17 mouse cellular contexts compared by ENCODE assay signal in genomic region chr2:126887141-126887540, GRCm38 (mm10).
"Had no signal": no experiment of that assay in that cellular context is flagged by ENCODE, and none has a peak within 500 bp of the region (broad histone marks: within the 10 kb centered on the region; RNA-seq: fewer than 3 reads in every experiment).

No protein-coding gene starts in this region.

- DNase-seq: liver, embryonic 13.5 days; liver, postnatal 0 days; right cerebral cortex, postnatal 14 days; thymus, adult 2 months; thymus, postnatal 25 days; thymus, postnatal 4 days had no signal

- H3K36me3 ChIP-seq: liver, embryonic 13.5 days; liver, embryonic 15.5 days; lung, embryonic 15.5 days; midbrain, embryonic 13.5 days; midbrain, embryonic 15.5 days; stomach, embryonic 15.5 days had no signal

- H3K27ac ChIP-seq: liver, embryonic 13.5 days; liver, embryonic 15.5 days; lung, embryonic 15.5 days; macrophage; midbrain, embryonic 13.5 days; midbrain, embryonic 15.5 days; neural tube, embryonic 12.5 days; stomach, embryonic 15.5 days; stomach, postnatal 0 days had no signal

- H3K4me3 ChIP-seq: liver, embryonic 13.5 days; liver, embryonic 15.5 days; lung, embryonic 15.5 days; megakaryocyte, embryonic 14.5 days; midbrain, embryonic 13.5 days; midbrain, embryonic 15.5 days; neural tube, embryonic 12.5 days; stomach, embryonic 15.5 days had no signal

- ATAC-seq: liver, postnatal 0 days; lung, postnatal 0 days; midbrain, embryonic 13.5 days; midbrain, embryonic 15.5 days had no signal

- H3K9ac ChIP-seq: liver, embryonic 13.5 days; liver, embryonic 15.5 days; liver, postnatal 0 days; lung, embryonic 15.5 days; midbrain, embryonic 13.5 days; midbrain, embryonic 15.5 days; neural tube, embryonic 12.5 days; stomach, embryonic 15.5 days had no signal

- H3K27me3 ChIP-seq: liver, embryonic 13.5 days; liver, embryonic 15.5 days; lung, embryonic 15.5 days; megakaryocyte, embryonic 14.5 days; midbrain, embryonic 13.5 days; midbrain, embryonic 15.5 days; neural tube, embryonic 12.5 days; stomach, embryonic 15.5 days had no signal

- H3K9me3 ChIP-seq: liver, embryonic 13.5 days; liver, embryonic 15.5 days; lung, embryonic 15.5 days; megakaryocyte, embryonic 14.5 days; midbrain, embryonic 13.5 days; midbrain, embryonic 15.5 days; neural tube, embryonic 12.5 days; stomach, embryonic 15.5 days had no signal

- H3K4me2 ChIP-seq: liver, embryonic 13.5 days; liver, embryonic 15.5 days; lung, embryonic 15.5 days; midbrain, embryonic 11.5 days; midbrain, embryonic 13.5 days; midbrain, embryonic 15.5 days; neural tube, embryonic 12.5 days; stomach, embryonic 15.5 days had no signal

- H3K4me1 ChIP-seq: liver, embryonic 13.5 days; liver, embryonic 15.5 days; lung, embryonic 15.5 days; midbrain, embryonic 13.5 days; midbrain, embryonic 15.5 days; neural tube, embryonic 12.5 days; stomach, embryonic 15.5 days had no signal
